Mouse (Mus musculus) right cerebral cortex, postnatal 36 days (tissue): ENCODE results near the gene U2af2.
"Not testable (repeated sequence)": the region's sequence is repeated elsewhere in the genome, so short reads cannot be mapped to it uniquely, and the experiment has no call there.

Source experiments
- DNase-seq, 2 experiments: peaks; one replicate each; pipeline ENCODE4 v3.0.0; 2022; ENCODE audit warnings: low spot score in 2 of 2, mixed read lengths in 1 of 2

U2af2 gene

GRCm38 (mm10) chr7:5061774-5062359 is at the start of gene U2af2:
Gene U2af2 (plus strand): TSS chr7:5062143.
- peak; percentile 90 to 92 for DNase-seq

- no peak for DNase-seq
Observed at GRCm38 (mm10) chr7:5012681-5013513, 49.0 kb upstream of the U2af2 start.

GRCm38 (mm10) chr7:5014251-5015117 is 47.5 kb upstream of the U2af2 start, which contains the start of the genes Zfp524 and Fiz1:
Gene Zfp524 (plus strand): TSS chr7:5014415.
Gene Fiz1 (minus strand): TSS chr7:5014697.
- DNase-seq, result peak; percentile 96

- peak; percentile 87 to 89 for DNase-seq
Observed at GRCm38 (mm10) chr7:5015118-5016001, 46.6 kb upstream of the U2af2 start, which contains the start of gene Gm44973. Gene Gm44973 (plus strand): TSS chr7:5015496.

GRCm38 (mm10) chr7:5016057-5016456 is 45.9 kb upstream of the U2af2 start:
- no peak for DNase-seq

- no peak for DNase-seq
Observed at GRCm38 (mm10) chr7:5016920-5017319, 45.0 kb upstream of the U2af2 start.

- DNase-seq, result no peak
Observed at GRCm38 (mm10) chr7:5017352-5017751, 44.6 kb upstream of the U2af2 start.

- no peak for DNase-seq
Observed at GRCm38 (mm10) chr7:5017931-5018330, 44.0 kb upstream of the U2af2 start.

GRCm38 (mm10) chr7:5019576-5019975 is 42.4 kb upstream of the U2af2 start:
- DNase-seq, result not testable (repeated sequence)

GRCm38 (mm10) chr7:5020000-5020681 is 41.8 kb upstream of the U2af2 start, which contains the start of the genes Zfp865 and Ccdc106:
Gene Zfp865 (plus strand): TSS chr7:5020376.
Gene Ccdc106 (plus strand): TSS chr7:5020553.
- DNase-seq, result peak; percentile 99 to 100

- DNase-seq, result no peak
Observed at GRCm38 (mm10) chr7:5020685-5021084, 41.3 kb upstream of the U2af2 start.

GRCm38 (mm10) chr7:5021197-5021596 is 40.7 kb upstream of the U2af2 start:
- no peak for DNase-seq

- no peak for DNase-seq
Observed at GRCm38 (mm10) chr7:5029543-5029942, 32.4 kb upstream of the U2af2 start.

- DNase-seq, result no peak
Observed at GRCm38 (mm10) chr7:5029946-5030345, 32.0 kb upstream of the U2af2 start.

- no peak for DNase-seq
Observed at GRCm38 (mm10) chr7:5030554-5031275, 31.2 kb upstream of the U2af2 start.

GRCm38 (mm10) chr7:5031496-5031895 is 30.4 kb upstream of the U2af2 start:
- no peak for DNase-seq

- DNase-seq, result no peak
Observed at GRCm38 (mm10) chr7:5033818-5034217, 28.1 kb upstream of the U2af2 start, which contains the start of gene 4632433K11Rik. Gene 4632433K11Rik (plus strand): TSS chr7:5034118.

- DNase-seq, result no peak
Observed at GRCm38 (mm10) chr7:5035628-5036027, 26.3 kb upstream of the U2af2 start.

- no peak for DNase-seq
Observed at GRCm38 (mm10) chr7:5036136-5036535, 25.8 kb upstream of the U2af2 start.
